Mouse (Mus musculus) adrenal gland, postnatal 4 days (tissue): ENCODE results near the gene Eef1akmt4. TPM values are rescaled to one million over a fixed set of nuclear protein-coding genes. Genes with fewer than 3 reads are reported as not detected.
A peak's percentile ranks its signal among the peaks of the same experiment; 100 is the strongest.

ENCODE experiments used
- DNase-seq, 2 experiments: peaks; one replicate each; pipeline ENCODE4 v3.0.0; 2021 to 2022; ENCODE audit warnings: low spot score in 2 of 2, mixed read lengths in 2 of 2
- long read RNA-seq, 2 experiments: library from polyadenylated mRNA; stranded (forward); transcript quantifications; one replicate each; pipeline ENCODE4 v2.0.0; 2021
- total RNA-seq, 2 experiments: library from RNA; stranded (reverse); gene quantifications; 2 replicates each; pipeline ENCODE4 v1.2.3; 2021

Eef1akmt4 gene
- total RNA-seq: 1 to 10 TPM; 6.8 to 7.0 TPM
- long read RNA-seq, experiment 1, transcript Eef1akmt4-201 (3 exons, 1,134 nt): major isoform, 7 of 9 reads
- long read RNA-seq, experiment 1, partial matches to known transcripts: 0 of 9 reads
- long read RNA-seq, experiment 1, other reads (novel, unspliced or antisense): 2 of 9 reads
- long read RNA-seq, experiment 2, transcript Eef1akmt4-201 (3 exons, 1,134 nt): major isoform, 10 of 11 reads
- long read RNA-seq, experiment 2, partial matches to known transcripts: 0 of 11 reads
- long read RNA-seq, experiment 2, other reads (novel, unspliced or antisense): 1 of 11 reads

DNA sequence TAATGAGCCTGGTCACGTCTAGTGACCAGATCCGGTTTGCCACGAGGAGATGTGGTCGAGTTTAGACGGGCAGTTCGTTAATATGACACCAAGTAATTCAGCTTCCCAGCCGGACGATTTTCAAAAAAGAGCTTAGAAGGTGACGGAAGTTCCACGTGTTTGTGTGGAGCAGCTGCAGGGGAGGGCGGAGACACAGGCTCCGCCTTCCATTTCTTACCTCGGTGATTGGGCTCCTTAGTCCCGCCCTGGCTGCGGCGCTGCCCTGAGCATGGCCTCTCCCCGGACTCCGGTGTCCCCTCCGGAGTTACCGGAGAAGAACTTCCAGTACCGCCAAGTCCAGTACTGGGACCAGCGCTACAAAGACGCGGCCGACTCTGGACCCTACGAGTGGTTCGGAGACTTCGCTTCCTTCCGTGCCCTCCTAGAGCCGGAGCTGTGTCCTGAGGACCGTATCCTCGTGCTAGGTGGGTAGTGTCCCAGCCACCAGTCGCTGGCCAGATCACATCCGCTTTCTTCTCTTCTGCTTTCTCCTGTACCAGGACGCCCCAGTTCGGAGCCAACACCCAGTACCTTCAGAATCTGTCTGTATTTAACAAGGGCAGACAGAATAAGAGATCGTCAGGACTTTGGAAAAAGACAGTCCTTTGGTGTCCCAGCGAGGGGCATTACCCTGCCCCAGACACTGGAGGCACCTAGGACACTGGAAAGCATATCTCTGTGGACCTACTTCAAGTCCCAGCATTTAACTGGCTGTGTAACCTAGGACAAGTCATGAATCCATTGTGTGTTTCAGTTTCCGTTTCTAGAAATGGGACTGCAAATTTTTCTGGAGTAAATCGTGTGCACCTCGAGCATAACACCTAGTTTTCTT, at the start of gene Eef1akmt4, which contains the start of the genes Gm49333 and Alg3:
Gene Eef1akmt4 (plus strand): TSS at position 237 of the 871 bp plus-strand sequence.
Gene Gm49333 (plus strand): TSS at position 254 of the 871 bp plus-strand sequence.
Gene Alg3 (minus strand): TSS at position 379 of the 871 bp plus-strand sequence.
- DNase-seq: peak; percentile 58 to 72

- no peak for DNase-seq
These were observed 46.3 kb upstream of the Eef1akmt4 start for GRCm38 (mm10) chr16:20565075-20565474.

GRCm38 (mm10) chr16:20589366-20589938, 21.9 kb upstream of the Eef1akmt4 start, which contains the start of gene Vwa5b2:
Gene Vwa5b2, plus strand, starts transcription at chr16:20589471.
- DNase-seq: no peak

GRCm38 (mm10) chr16:20589939-20590679, 21.3 kb upstream of the Eef1akmt4 start:
- no peak for DNase-seq

DNA sequence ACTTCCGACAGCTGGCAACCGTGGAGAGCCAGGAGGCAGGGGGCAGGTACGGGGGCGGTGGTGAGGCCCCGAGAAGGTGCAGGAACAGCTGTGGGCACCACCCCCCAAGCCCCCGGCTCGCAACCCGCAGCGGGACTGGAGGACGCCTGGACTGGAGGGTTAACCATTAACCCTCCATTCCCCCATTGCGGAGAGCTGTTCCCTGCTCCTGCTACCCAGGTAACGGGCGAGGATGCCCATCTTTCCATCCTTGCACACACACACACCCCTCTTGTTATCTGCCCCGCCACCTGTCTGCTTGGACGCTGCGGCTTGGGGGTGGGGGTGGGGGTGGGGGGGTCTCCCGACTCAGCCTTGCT, 20.7 kb upstream of the Eef1akmt4 start:
- DNase-seq: no peak

- DNase-seq: no peak
These were observed 20.2 kb upstream of the Eef1akmt4 start for GRCm38 (mm10) chr16:20591076-20591705.

- no peak for DNase-seq
These were observed 16.2 kb upstream of the Eef1akmt4 start for GRCm38 (mm10) chr16:20595060-20595673.

- DNase-seq: no peak
These were observed 15.7 kb upstream of the Eef1akmt4 start for GRCm38 (mm10) chr16:20595737-20596136.

- no peak for DNase-seq
These were observed 14.5 kb upstream of the Eef1akmt4 start for GRCm38 (mm10) chr16:20596687-20597441.

GRCm38 (mm10) chr16:20600511-20600910, 10.9 kb upstream of the Eef1akmt4 start:
- no peak for DNase-seq

GRCm38 (mm10) chr16:20604705-20605104, 6.7 kb upstream of the Eef1akmt4 start:
- DNase-seq: no peak

GRCm38 (mm10) chr16:20610501-20611356, 664 bp upstream of the Eef1akmt4 start:
- DNase-seq: peak; percentile 31 to 50

GRCm38 (mm10) chr16:20619541-20620398, 8.4 kb downstream of the Eef1akmt4 start:
- DNase-seq: no peak

DNA sequence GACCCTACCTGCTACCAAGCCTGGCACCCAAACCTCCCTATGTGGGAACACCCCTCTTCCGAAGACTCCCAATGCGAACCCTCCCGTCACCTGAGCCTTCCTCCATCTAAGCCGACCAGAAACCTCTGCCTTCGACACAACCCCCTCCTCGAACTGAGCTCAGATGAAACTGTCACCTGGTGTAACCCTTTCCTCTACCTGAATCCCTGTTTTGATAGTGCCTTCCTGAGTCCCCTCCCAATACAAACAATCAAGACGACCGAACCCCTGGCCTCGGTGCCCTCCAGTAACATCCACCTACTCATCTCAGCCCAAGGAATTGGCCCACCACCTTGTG, 9.0 kb downstream of the Eef1akmt4 start:
- no peak for DNase-seq

- no peak for DNase-seq
These were observed 9.4 kb downstream of the Eef1akmt4 start for GRCm38 (mm10) chr16:20620751-20621190.

- DNase-seq: peak in 1 of 2 experiments; percentile 31
These were observed 10.0 kb downstream of the Eef1akmt4 start, which contains the start of gene Camk2n2 for GRCm38 (mm10) chr16:20621191-20621990. Gene Camk2n2, minus strand, starts transcription at chr16:20621287.
